Mouse (Mus musculus) liver, postnatal 0 days (tissue): ENCODE data around the gene Rprd1b.
A peak's percentile ranks its signal among the peaks of the same experiment; 100 is the strongest.

Experiments used
- CTCF ChIP-seq: sonication (generic); IDR thresholded peaks from 2 replicates; pipeline ENCODE4 v1.5.1; 2016; ENCODE audit warnings: antibody characterized with exemption, low read depth
- EP300 ChIP-seq: IDR thresholded peaks from 2 replicates; pipeline ENCODE4 v1.6.1; 2016; ENCODE audit warnings: antibody characterized with exemption, low read depth, mild to moderate bottlenecking

DNA sequence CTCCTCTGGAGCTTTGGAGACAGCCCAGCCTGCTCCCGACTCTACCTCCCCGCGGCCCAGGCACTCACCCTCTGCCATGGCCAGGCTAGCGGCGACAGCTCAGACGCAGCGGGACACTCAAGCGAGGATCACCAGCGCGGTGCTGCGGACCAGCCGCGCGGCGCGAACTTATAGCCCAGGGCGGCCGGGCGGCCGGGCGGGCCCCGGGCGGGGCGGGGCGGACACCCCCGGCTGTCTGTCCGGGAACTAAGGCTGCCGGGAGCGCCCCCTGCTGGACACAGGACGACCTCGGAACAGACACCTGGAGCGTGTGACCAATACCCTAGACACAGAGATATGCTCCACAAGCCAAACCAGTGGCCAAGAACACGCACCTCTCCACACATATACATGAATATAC, 117.9 kb downstream of the Rprd1b start, which contains the start of gene Tgm2:
- TF ChIP-seq CTCF = peak; percentile 84
- TF ChIP-seq EP300 = no peak
